Mouse (Mus musculus): Measurements from ENCODE around the gene Dab1. TPM values are rescaled to one million over a fixed set of nuclear protein-coding genes. Genes with fewer than 3 reads are reported as not detected.

Dab1 gene
- polyA plus RNA-seq, 1 experiment from 2014 or later: not detected

DNA sequence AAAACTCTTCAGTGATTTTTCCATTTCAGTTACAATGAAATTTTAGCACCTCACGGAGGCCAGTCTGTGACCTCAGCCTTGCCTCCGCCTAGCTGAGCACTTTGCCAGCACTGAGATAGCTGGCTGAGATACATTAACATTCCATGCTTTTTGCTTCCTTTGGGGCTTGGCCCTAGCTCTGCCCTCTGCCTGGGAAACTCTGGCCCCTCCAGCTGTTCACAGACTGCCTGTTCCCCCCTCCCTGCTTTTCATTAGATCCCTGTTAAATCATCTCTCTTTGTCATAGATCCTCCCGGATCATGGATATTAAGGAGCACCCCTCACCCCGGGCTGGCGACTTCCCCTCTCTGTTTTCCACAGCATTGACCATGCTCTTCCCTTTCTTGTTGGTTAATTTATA is 307.5 kb downstream of the Dab1 start:
- WGBS (ENCODE audit: missing documents): 84% methylated on average over 5 of the region's 5 CpGs
- Histone ChIP-seq H3K79me2 (ENCODE audit: inconsistent target) (no peaks in the 10 kb centered on the region), H3K27ac (no peak overlapping the region), H3K36me3 (ENCODE audit: inconsistent target) (no peaks in the 10 kb centered on the region), H3K4me3 (ENCODE audit: inconsistent target) (no peak overlapping the region)

DNA sequence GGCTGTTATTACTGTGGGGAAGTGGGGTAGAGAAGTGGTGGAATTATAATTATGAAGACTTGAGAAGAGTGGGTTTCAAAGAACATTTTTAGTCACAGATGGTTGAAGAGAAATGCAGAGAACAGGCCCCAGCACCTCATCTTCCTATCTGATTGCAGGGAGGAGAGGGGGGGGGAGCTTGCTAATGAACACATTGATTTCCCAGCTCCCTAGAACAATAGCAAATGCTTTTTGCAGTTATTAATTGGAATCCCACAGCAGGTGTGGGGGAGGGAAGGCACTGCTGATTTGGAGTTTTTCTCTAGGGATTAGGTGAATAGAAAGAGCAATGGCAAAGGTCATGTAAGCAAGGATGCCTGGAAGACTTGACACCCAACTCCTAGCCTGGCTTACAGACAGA is 310.5 kb downstream of the Dab1 start:
- Histone ChIP-seq H3K27ac (no peak overlapping the region), H3K79me2 (ENCODE audit: inconsistent target) (no peaks in the 10 kb centered on the region), H3K36me3 (ENCODE audit: inconsistent target) (no peaks in the 10 kb centered on the region), H3K4me3 (ENCODE audit: inconsistent target) (no peak overlapping the region)

DNA sequence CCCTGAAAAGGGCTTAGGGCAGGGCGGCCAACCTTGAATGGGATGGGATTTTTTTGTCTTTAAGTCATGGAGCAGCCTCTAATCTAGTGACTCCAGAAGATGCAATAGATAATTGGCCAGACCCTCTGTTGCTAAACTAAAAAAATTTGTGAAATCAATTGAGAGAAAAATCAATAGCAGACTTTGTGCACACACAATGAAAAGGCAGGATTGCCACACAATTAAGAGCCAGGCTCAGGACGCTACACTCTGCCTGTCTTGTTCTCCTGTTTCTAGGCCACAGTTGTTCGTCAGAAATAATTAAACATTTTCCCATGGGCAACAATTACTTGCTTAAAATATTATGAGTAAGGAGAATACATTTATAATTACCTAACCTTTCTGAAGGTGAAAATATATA is 315.2 kb downstream of the Dab1 start:
- Histone ChIP-seq H3K36me3 (ENCODE audit: inconsistent target) (no peaks in the 10 kb centered on the region), H3K79me2 (ENCODE audit: inconsistent target) (no peaks in the 10 kb centered on the region), H3K4me3 (ENCODE audit: inconsistent target) (no peak overlapping the region), H3K27ac (no peak overlapping the region)
- WGBS (ENCODE audit: missing documents): 92% methylated on average over 3 of the region's 3 CpGs

DNA sequence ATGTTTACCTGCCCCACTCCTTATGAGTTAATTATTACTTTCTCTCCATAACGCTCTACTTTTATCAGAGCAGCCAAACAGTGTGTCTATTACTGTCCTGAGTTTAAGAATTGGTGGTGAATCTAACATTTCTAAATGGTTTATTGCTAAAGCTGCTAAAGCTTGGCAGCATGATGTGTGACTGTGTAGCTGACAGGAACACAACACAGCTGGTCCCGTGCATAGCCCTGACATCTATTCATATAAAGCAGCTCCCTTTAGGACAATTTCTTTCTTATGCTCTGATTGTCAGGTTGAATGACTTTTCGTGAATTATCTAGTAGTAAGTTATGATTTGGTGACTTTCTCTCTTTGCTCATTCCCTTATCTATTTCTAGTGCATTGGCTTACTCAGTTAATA is 329.1 kb downstream of the Dab1 start:
- Histone ChIP-seq H3K79me2 (ENCODE audit: inconsistent target) (no peaks in the 10 kb centered on the region), H3K27ac (no peak overlapping the region), H3K4me3 (ENCODE audit: inconsistent target) (no peak overlapping the region), H3K36me3 (ENCODE audit: inconsistent target) (no peaks in the 10 kb centered on the region)
- 86% methylated on average over 3 of the region's 3 CpGs for WGBS (ENCODE audit: missing documents)

DNA sequence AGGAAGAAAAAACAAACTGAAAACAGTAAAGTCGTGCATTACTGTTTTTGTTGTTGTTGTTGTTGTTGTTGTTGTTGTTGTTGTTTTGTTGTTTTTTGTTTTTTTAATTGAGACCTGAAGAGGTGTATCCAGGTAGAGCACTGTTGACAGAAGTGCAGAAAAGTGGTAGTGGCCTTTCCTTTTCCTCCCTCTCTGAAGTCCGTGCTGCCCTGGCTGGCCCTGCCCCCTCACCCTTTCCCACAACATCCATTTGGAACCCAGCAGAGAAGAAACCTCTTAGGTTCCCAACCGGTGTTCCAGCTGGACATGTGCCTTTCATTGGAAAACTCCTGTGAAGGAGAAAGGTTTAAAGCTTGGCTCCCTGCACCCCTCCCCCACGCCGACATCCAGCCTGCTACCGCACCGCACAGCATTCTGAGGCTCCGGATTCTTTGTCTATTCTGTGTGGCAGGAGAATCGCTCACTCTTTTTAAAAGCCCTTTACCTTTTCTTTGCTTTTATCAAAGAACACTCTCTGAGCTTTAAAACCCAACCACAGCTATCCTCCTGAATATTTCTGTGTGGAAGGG is 334.6 kb downstream of the Dab1 start:
- Histone ChIP-seq H3K79me2 (ENCODE audit: inconsistent target) (no peaks in the 10 kb centered on the region), H3K27ac (no peak overlapping the region), H3K36me3 (ENCODE audit: inconsistent target) (no peaks in the 10 kb centered on the region), H3K4me3 (ENCODE audit: inconsistent target) (no peak overlapping the region)
- 68% methylated on average over 9 of the region's 9 CpGs for WGBS (ENCODE audit: missing documents)

DNA sequence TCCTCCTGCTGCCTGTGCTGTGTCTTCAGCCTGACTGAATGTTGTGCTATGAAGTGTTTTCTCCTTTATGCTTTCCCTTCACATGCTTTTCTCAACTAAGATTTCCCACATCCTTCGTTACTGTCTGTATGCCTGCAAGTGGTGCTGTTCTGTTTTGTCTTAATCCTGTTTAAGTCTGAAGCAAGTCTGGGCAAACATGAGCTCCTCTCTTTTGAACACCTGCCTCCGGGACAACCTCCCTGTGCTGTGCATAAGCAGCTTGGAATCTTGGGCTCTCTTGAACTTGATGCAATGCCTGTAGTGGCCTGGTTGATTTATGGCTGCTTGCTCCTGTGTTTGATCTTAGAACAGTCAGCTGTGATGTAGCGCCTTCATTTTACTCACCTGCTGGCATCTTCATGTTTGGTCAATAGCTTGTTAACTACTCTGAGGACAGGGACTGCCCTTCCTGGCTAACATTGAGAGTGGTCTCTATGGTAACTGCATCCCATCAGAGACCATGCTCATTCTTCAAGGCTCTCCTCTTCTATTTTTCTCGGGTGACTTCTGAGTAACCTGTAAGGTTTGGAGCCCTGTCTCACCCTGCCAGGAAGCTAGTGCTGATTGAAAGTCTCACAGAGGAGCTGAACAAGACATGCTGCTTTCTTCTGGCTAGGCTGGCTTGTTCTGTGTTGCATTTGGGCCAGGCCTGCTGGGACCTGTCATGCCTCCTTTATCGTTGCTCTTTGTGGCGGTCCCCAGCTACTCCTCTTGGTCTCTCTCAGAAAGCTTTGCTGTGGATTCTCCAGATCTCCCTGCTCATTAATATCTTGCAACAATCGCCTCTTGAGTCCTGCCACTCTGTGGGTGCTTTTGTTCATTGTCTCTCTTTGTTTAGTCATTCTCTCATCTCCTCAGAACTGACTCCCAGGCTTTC is 342.2 kb downstream of the Dab1 start:
- Histone ChIP-seq H3K4me3 (ENCODE audit: inconsistent target) (no peak overlapping the region), H3K79me2 (ENCODE audit: inconsistent target) (no peaks in the 10 kb centered on the region), H3K36me3 (ENCODE audit: inconsistent target) (no peaks in the 10 kb centered on the region), H3K27ac (no peak overlapping the region)
- WGBS (ENCODE audit: missing documents): 80% methylated on average over 7 of the region's 7 CpGs

DNA sequence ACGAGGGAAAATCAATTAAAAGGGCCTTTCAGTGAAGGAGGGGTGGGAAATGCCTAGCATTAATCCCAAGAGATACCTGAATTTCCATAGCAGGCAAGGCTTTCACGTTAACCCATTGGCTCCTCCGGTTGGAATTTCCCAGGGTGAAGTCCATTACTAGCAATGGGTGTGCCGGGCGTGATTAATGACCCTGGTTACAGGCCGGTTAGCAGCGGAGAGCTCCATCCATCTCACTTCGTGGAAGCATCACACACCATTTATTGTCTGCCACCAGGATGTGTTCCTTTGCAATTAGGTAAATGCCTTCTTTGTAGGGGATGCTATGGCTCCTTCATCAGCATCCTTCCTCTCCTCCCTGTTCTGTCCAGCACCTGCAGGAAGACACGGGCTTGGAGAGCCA is 350.7 kb downstream of the Dab1 start:
- Histone ChIP-seq H3K4me3 (ENCODE audit: inconsistent target) (no peak overlapping the region), H3K36me3 (ENCODE audit: inconsistent target) (no peaks in the 10 kb centered on the region), H3K79me2 (ENCODE audit: inconsistent target) (no peaks in the 10 kb centered on the region), H3K27ac (no peak overlapping the region)
- 84% methylated on average over 9 of the region's 9 CpGs for WGBS (ENCODE audit: missing documents)

DNA sequence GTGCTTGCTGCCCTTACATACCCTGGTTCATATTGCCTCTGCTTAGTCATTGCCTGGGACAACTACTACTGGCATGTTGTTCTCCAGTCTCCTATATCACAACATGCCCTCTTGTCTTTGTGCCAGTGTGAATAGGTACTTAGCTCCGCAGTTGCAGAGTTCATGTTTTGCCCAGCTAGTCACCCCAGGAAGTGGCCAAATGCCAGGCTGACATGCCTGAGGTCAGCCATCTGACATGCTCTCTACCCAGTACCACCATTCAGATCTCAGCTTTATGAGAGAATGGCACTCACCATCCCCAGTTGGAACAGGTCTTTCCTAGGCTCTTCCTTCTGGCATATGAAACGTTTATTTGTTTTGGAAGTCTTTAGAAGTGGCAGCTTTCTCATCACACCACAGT is 355.4 kb downstream of the Dab1 start:
- Histone ChIP-seq H3K27ac (no peak overlapping the region), H3K4me3 (ENCODE audit: inconsistent target) (no peak overlapping the region), H3K36me3 (ENCODE audit: inconsistent target) (no peaks in the 10 kb centered on the region), H3K79me2 (ENCODE audit: inconsistent target) (no peaks in the 10 kb centered on the region)
- WGBS (ENCODE audit: missing documents): 67% methylated on average over 2 of the region's 2 CpGs

DNA sequence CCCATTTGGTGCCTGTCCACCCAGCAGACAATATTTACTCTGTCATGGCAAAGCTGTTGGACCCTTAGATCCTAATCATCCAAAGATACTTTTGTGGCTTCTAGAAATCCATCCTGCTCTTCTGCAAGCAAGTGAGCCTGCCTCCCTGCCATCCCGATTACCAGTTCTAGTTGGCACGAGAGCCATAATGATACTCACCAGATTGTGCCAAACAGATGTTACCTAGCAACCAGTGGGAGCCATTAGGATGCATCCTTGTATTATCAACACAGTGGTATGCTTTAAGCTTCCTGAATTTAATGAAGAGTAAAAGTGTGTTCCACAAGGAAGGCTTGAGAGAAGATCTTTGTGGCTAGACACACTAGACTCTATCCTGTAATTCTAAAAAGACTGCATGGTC is 355.8 kb downstream of the Dab1 start:
- Histone ChIP-seq H3K36me3 (ENCODE audit: inconsistent target) (no peaks in the 10 kb centered on the region), H3K27ac (no peak overlapping the region), H3K79me2 (ENCODE audit: inconsistent target) (no peaks in the 10 kb centered on the region), H3K4me3 (ENCODE audit: inconsistent target) (no peak overlapping the region)
- 89% methylated on average over 2 of the region's 2 CpGs for WGBS (ENCODE audit: missing documents)

DNA sequence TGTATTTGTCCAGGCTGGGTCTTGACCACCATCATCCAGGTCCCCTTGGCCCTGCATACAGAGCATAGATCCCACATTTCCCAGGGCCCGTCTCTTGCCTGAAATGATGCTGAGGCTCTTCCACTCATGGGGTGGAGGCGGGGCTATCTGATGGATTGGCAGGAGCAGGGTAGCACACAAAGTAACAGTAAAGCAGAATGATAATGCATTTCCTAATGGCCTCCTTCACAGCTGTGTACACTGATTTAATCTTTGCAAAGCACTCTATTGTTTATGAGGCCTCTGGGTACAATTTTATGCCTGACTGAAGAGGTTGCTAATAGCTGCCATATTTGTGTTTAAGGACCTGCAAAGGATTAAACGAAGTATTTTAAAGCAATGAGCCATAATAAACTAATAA is 374.7 kb downstream of the Dab1 start:
- WGBS (ENCODE audit: missing documents): 74% methylated on average over 3 of the region's 3 CpGs
- no peak overlapping the region for H3K27ac ChIP-seq
- H3K79me2 ChIP-seq (ENCODE audit: inconsistent target): no peaks in the 10 kb centered on the region

DNA sequence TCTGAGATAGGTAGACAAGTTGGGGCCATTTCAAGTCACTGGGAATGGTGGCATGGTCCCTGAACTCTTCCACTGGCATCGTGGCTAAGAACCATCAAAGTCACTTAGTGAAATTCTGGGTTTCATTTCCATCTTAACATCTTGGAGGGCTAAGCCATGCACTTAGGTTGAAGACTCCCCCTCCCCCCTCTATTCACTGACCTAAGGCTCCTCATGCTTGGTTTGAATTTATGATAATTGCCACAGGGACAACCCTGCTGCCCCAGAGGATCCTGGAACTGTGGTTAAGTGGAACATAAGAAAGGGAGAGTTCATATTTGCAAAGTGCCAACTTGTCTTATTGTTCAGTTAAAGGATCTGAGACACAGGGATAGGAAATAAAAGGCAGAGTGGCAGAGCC is 375.2 kb downstream of the Dab1 start:
- no peaks in the 10 kb centered on the region for H3K36me3 ChIP-seq (ENCODE audit: inconsistent target)
- WGBS (ENCODE audit: missing documents): 83% methylated on average over 1 of the region's 1 CpGs
- no peaks in the 10 kb centered on the region for H3K79me2 ChIP-seq (ENCODE audit: inconsistent target)
- no peak overlapping the region for H3K27ac ChIP-seq
- no peak overlapping the region for H3K4me3 ChIP-seq (ENCODE audit: inconsistent target)

More for the DNA sequence above, 374.7 kb downstream of the Dab1 start:
- no peaks in the 10 kb centered on the region for H3K36me3 ChIP-seq (ENCODE audit: inconsistent target)
- no peak overlapping the region for H3K4me3 ChIP-seq (ENCODE audit: inconsistent target)

DNA sequence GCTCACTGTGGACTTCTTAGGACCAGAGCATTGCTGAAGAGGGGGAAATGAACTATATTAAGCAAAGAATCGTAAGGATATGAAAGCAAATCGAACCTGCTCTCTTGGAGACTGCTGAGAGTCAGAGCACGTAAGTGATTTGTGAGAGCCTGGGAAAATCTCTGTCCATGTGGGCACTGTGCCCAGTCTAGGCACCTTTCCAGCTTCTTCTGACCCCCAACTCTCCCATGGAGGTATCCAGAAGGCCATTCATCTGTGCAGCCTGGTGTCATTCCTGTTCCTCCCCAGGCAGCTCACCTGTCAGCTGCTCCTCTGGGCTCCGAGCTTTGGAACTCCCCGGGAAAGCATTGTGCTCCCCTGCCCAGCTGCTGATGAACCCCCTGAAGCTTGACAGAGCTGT is 389.2 kb downstream of the Dab1 start:
- no peak overlapping the region for H3K27ac ChIP-seq
- no peaks in the 10 kb centered on the region for H3K36me3 ChIP-seq (ENCODE audit: inconsistent target)
- no peaks in the 10 kb centered on the region for H3K79me2 ChIP-seq (ENCODE audit: inconsistent target)
- 77% methylated on average over 5 of the region's 5 CpGs for WGBS (ENCODE audit: missing documents)
- H3K4me3 ChIP-seq (ENCODE audit: inconsistent target): no peak overlapping the region

DNA sequence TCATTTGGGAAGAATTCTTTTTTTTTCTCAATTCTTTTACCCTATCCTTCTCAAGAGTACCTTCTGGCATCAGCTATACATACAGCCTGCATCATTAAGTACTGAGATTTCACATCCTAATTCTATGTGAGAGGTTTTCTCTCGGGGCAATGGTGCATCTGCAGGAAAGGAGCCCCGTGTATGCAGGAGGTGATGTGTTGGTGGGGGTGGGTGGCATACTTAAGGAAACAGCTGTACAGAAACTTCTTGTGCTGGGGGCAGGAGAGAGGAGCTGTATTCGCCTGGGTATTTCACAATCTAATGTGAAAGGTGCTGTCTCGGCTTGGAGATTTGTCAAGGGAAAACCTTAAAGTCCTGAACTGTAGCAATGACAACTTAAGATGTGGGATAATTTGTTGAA is 392.5 kb downstream of the Dab1 start:
- H3K79me2 ChIP-seq (ENCODE audit: inconsistent target): no peaks in the 10 kb centered on the region
- H3K27ac ChIP-seq: no peak overlapping the region
- H3K36me3 ChIP-seq (ENCODE audit: inconsistent target): no peaks in the 10 kb centered on the region
- whole genome bisulfite sequencing (ENCODE audit: missing documents): 72% methylated on average over 4 of the region's 4 CpGs
- H3K4me3 ChIP-seq (ENCODE audit: inconsistent target): no peak overlapping the region

DNA sequence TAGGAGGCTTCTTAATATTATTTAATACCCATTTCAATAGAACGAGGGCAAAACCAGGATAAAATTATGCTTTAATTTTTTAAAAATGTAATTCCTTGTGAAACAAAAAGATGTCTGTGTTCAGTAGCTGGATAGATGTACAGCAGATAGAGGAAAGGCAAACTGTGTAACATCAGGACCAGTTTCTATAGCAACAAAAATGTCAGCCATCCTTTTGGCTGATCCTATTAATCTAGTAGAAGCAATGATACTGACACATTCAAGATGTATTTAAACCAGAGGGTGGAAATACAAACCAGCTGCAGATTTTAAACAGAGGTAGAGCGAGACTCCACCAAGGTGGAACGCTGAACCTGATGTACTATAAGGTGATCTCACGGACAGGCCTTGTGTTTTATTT is 393.0 kb downstream of the Dab1 start:
- 87% methylated on average over 4 of the region's 4 CpGs for WGBS (ENCODE audit: missing documents)
- Histone ChIP-seq H3K79me2 (ENCODE audit: inconsistent target) (no peaks in the 10 kb centered on the region), H3K36me3 (ENCODE audit: inconsistent target) (no peaks in the 10 kb centered on the region), H3K27ac (no peak overlapping the region), H3K4me3 (ENCODE audit: inconsistent target) (no peak overlapping the region)

DNA sequence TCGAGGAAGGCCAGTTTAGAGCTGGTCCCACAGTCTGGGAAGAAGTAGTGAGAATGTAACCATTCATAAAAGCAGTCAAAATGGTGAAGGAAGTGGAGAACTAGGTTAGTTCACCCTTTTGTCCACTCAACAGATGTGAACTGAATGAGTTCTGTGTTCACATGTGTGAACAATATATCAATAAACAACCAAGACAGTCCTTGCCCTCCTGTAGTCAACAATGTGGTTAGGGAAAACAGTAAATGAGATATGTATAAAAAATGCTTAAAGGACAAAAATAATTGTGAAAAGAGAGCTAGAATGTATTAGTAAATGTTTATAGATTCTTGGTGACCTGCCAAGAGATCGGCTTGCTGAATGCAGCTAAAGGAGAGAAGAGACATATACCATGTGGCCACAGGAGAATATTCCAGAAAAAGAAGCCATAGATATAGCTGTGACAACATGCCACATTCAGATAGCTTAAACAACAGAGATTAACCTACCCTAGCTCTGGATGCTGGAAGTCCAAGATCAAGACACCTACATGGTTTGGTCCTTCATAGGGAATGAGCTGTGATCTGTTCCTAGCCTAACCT is 406.0 kb downstream of the Dab1 start:
- WGBS (ENCODE audit: missing documents): 73% methylated on average over 2 of the region's 2 CpGs
- Histone ChIP-seq H3K36me3 (ENCODE audit: inconsistent target) (no peaks in the 10 kb centered on the region), H3K27ac (no peak overlapping the region), H3K4me3 (ENCODE audit: inconsistent target) (no peak overlapping the region), H3K79me2 (ENCODE audit: inconsistent target) (no peaks in the 10 kb centered on the region)
